14 mouse cellular contexts compared by ENCODE assay signal in genomic region chr9:93328997-93329682, GRCm38 (mm10).
DNase-seq lines count a peak whose midpoint lies in the region; ATAC-seq and TF ChIP-seq lines count a peak whose summit lies in the region.
"Had no signal": no experiment of that assay in that cellular context is flagged by ENCODE, and none has a peak within 500 bp of the region (broad histone marks: within the 10 kb centered on the region; RNA-seq: fewer than 3 reads in every experiment).

No protein-coding gene starts in this region.

- no peaks in the 10 kb centered on the region for H3K4me1 ChIP-seq in embryonic facial prominence, embryonic 14.5 days (ENCODE audit: control insufficient read depth, insufficient read depth, low read length)
- H3K4me1 ChIP-seq in embryonic facial prominence, embryonic 10.5 days = no peaks in the 10 kb centered on the region
- no peaks in the 10 kb centered on the region for H3K4me1 ChIP-seq in limb, embryonic 14.5 days (ENCODE audit: control insufficient read depth, insufficient read depth, low read length)
- H3K4me1 ChIP-seq in limb, embryonic 10.5 days = no peaks in the 10 kb centered on the region
- H3K4me1 ChIP-seq: neural tube, embryonic 13.5 days had no signal

- no peak for ATAC-seq in embryonic facial prominence, embryonic 14.5 days (ENCODE audit: low read depth)
- ATAC-seq in limb, embryonic 14.5 days (ENCODE audit: low FRiP score, low read depth) = no peak
- ATAC-seq: midbrain, embryonic 13.5 days had no signal

- TF ChIP-seq POLR2A in limb, embryonic 14.5 days (IDR thresholded peaks at IDR 0.05; ENCODE audit: borderline replicate concordance, extremely low read depth, insufficient read depth, insufficient read length) = no peak

- H3K4me2 ChIP-seq in embryonic facial prominence, embryonic 14.5 days (ENCODE audit: low read depth, low read length) = no peak overlapping the region
- no peak overlapping the region for H3K4me2 ChIP-seq in limb, embryonic 14.5 days (replicated peaks; ENCODE audit: low read depth, low read length, severe bottlenecking)
- H3K4me2 ChIP-seq: midbrain, embryonic 13.5 days; neural tube, embryonic 13.5 days had no signal

- H3K27me3 ChIP-seq in embryonic facial prominence, embryonic 14.5 days (replicated peaks; ENCODE audit: control insufficient read depth, insufficient read depth, low read length) = no peaks in the 10 kb centered on the region
- no peaks in the 10 kb centered on the region for H3K27me3 ChIP-seq in embryonic facial prominence, embryonic 10.5 days (replicated peaks; ENCODE audit: low read depth, poor library complexity, severe bottlenecking)
- no peaks in the 10 kb centered on the region for H3K27me3 ChIP-seq in limb, embryonic 14.5 days (ENCODE audit: control insufficient read depth, insufficient read depth, low read length)
- H3K27me3 ChIP-seq in limb, embryonic 10.5 days (ENCODE audit: low read depth, poor library complexity, severe bottlenecking) = no peaks in the 10 kb centered on the region
- H3K27me3 ChIP-seq: CH12.LX; midbrain, embryonic 13.5 days; neural tube, embryonic 13.5 days had no signal

- no peak overlapping the region for H3K27ac ChIP-seq in embryonic facial prominence, embryonic 14.5 days (replicated peaks; ENCODE audit: low read depth, low read length)
- no peak overlapping the region for H3K27ac ChIP-seq in embryonic facial prominence, embryonic 10.5 days (replicated peaks)
- H3K27ac ChIP-seq in limb, embryonic 14.5 days (replicated peaks; ENCODE audit: low read depth, low read length) = no peak overlapping the region
- H3K27ac ChIP-seq in limb, embryonic 10.5 days = no peak overlapping the region
- H3K27ac ChIP-seq: heart, adult 2 months; liver, embryonic 14.5 days; midbrain, embryonic 13.5 days; neural tube, embryonic 13.5 days had no signal

- H3K9ac ChIP-seq in embryonic facial prominence, embryonic 14.5 days (ENCODE audit: low read depth, low read length) = no peak overlapping the region
- no peak overlapping the region for H3K9ac ChIP-seq in limb, embryonic 14.5 days (ENCODE audit: low read depth, low read length, severe bottlenecking)
- H3K9ac ChIP-seq: liver, embryonic 14.5 days; midbrain, embryonic 13.5 days; neural tube, embryonic 13.5 days had no signal

- WGBS in embryonic facial prominence, embryonic 14.5 days = 49% methylated on average over 2 of the region's 2 CpGs
- 65% methylated on average over 2 of the region's 2 CpGs for WGBS in embryonic facial prominence, embryonic 10.5 days
- 42% methylated on average over 2 of the region's 2 CpGs for WGBS in limb, embryonic 14.5 days
- 70% methylated on average over 2 of the region's 2 CpGs for WGBS in limb, embryonic 10.5 days

- DNase-seq in embryonic facial prominence, embryonic 14.5 days (ENCODE audit: low spot score) = peak; percentile 30
- no peak for DNase-seq in embryonic facial prominence, embryonic 10.5 days (ENCODE audit: low spot score)
- peak; percentile 34 for DNase-seq in limb, embryonic 14.5 days (ENCODE audit: low spot score)
- DNase-seq in limb, embryonic 10.5 days (ENCODE audit: low spot score) = no peak
- peak; percentile 1 for DNase-seq in cerebellum, adult 8-10 months
- peak; percentile 37 for DNase-seq in gonadal fat pad, adult 2 months (ENCODE audit: low read depth)
- no peak for DNase-seq in frontal cortex, postnatal 25 days (ENCODE audit: low spot score in 2 of 2)
- DNase-seq in layer of hippocampus, adult 11-12 months (ENCODE audit: low spot score) = no peak
- DNase-seq: heart, adult 2 months; lung, postnatal 14 days had no signal

- H3K4me3 ChIP-seq in embryonic facial prominence, embryonic 14.5 days (ENCODE audit: low read depth, low read length) = no peak overlapping the region
- no peak overlapping the region for H3K4me3 ChIP-seq in embryonic facial prominence, embryonic 10.5 days
- H3K4me3 ChIP-seq in limb, embryonic 14.5 days (replicated peaks; ENCODE audit: low read length) = no peak overlapping the region
- H3K4me3 ChIP-seq in limb, embryonic 10.5 days = no peak overlapping the region
- H3K4me3 ChIP-seq: heart, adult 2 months; midbrain, embryonic 13.5 days; neural tube, embryonic 13.5 days had no signal

- no peaks in the 10 kb centered on the region for H3K9me3 ChIP-seq in embryonic facial prominence, embryonic 14.5 days (ENCODE audit: control insufficient read depth, low read length)
- no peaks in the 10 kb centered on the region for H3K9me3 ChIP-seq in embryonic facial prominence, embryonic 10.5 days
- no peaks in the 10 kb centered on the region for H3K9me3 ChIP-seq in limb, embryonic 14.5 days (ENCODE audit: control insufficient read depth, low read length)
- no peaks in the 10 kb centered on the region for H3K9me3 ChIP-seq in limb, embryonic 10.5 days (replicated peaks)
- H3K9me3 ChIP-seq: midbrain, embryonic 13.5 days; neural tube, embryonic 13.5 days had no signal

- no peaks in the 10 kb centered on the region for H3K36me3 ChIP-seq in embryonic facial prominence, embryonic 14.5 days (ENCODE audit: control insufficient read depth, insufficient read depth, low read length)
- no peaks in the 10 kb centered on the region for H3K36me3 ChIP-seq in embryonic facial prominence, embryonic 10.5 days (replicated peaks)
- H3K36me3 ChIP-seq in limb, embryonic 14.5 days (ENCODE audit: control insufficient read depth, insufficient read depth, low read length) = no peaks in the 10 kb centered on the region
- H3K36me3 ChIP-seq in limb, embryonic 10.5 days = no peaks in the 10 kb centered on the region
- H3K36me3 ChIP-seq: midbrain, embryonic 13.5 days; neural tube, embryonic 13.5 days had no signal

Comparison
In these comparisons a context has a peak if more than half of its experiments do, and no peak if none do; other contexts are left out.
1. DNase-seq: peak in embryonic facial prominence, embryonic 14.5 days (single experiment), limb, embryonic 14.5 days (single experiment), cerebellum, adult 8-10 months (single experiment) and gonadal fat pad, adult 2 months (single experiment); none in embryonic facial prominence, embryonic 10.5 days (single experiment), limb, embryonic 10.5 days (single experiment), frontal cortex, postnatal 25 days (0 of 2) and layer of hippocampus, adult 11-12 months (single experiment).